Mouse (Mus musculus) olfactory bulb, adult 2 months (tissue): Measurements from ENCODE around the gene Gm49721. TPM values are rescaled to one million over a fixed set of nuclear protein-coding genes. Genes with fewer than 3 reads are reported as not detected.
"Not testable (repeated sequence)": the region's sequence is repeated elsewhere in the genome, so short reads cannot be mapped to it uniquely, and the experiment has no call there.

Experiments
- H3K27ac ChIP-seq: fragments of 200-500 bp; 2 replicates; pipeline ENCODE4 v1.5.1; 2012; ENCODE audit warnings: low read depth, low read length; ENCODE audit not compliant: insufficient read depth
- H3K4me1 ChIP-seq: fragments of 200-500 bp; 2 replicates; pipeline ENCODE4 v1.6.1; 2012; ENCODE audit warnings: low read length; ENCODE audit not compliant: control insufficient read depth, insufficient read depth
- H3K4me3 ChIP-seq: fragments of 200-500 bp; 2 replicates; pipeline ENCODE4 v1.5.1; 2012; ENCODE audit warnings: mild to moderate bottlenecking, low read depth, low read length, moderate library complexity; ENCODE audit not compliant: insufficient read depth
- WGBS: fragments of 180-500 bp; shearing (Covaris S2); methylation state at CpG from one replicate; pipeline ENCODE4 v1.1.7; 2018; 5-methylcytosine and 5-hydroxymethylcytosine counted together
- polyA plus RNA-seq: library from polyadenylated mRNA; stranded (reverse); fragments of >200 nt; gene quantifications from 2 replicates; pipeline ENCODE4 v1.2.4, GENCODE M21; 2012; ENCODE audit warnings: low replicate concordance; ENCODE audit not compliant: missing spikeins, insufficient read depth, insufficient read length

Gene Gm49721
- polyA plus RNA-seq, 1 experiment: not detected

GRCm38 (mm10) chr17:6965364-6965763, 13.3 kb upstream of the Gm49721 start:
- H3K4me1 ChIP-seq, H3K4me3 ChIP-seq, H3K27ac ChIP-seq: not testable (repeated sequence)
- 10% methylated on average over 6 of the region's 6 CpGs for WGBS

DNA sequence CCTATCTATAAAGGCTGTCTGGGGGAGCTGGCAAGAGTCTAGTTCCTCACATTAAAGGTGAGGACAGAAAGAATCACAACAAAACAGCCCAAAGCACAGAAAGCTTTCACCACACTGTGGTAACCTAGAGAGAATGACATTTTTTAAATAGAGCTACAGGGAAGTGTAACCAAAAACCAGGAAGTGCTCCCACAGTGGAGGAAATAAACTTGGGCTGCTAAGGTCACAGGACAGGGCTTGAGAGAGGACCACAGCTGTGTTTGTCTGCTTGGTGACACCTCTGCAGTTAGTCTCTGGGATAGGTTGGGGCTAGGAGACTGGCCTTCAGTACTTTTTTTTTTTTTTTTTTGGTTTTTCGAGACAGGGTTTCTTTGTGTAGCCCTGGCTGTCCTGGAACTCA, 11.0 kb upstream of the Gm49721 start:
- not testable (repeated sequence) for H3K27ac ChIP-seq, H3K4me3 ChIP-seq, H3K4me1 ChIP-seq
- 57% methylated on average over 1 of the region's 1 CpGs for WGBS

GRCm38 (mm10) chr17:6970334-6970733, 8.4 kb upstream of the Gm49721 start, which contains the start of gene Rnaset2b:
Rnaset2b (plus strand) TSS chr17:6970634.
- H3K27ac ChIP-seq, H3K4me1 ChIP-seq, H3K4me3 ChIP-seq: not testable (repeated sequence)
- 100% methylated on average over 1 of the region's 8 CpGs for WGBS

GRCm38 (mm10) chr17:6971238-6971637, 7.5 kb upstream of the Gm49721 start:
- H3K27ac ChIP-seq, H3K4me1 ChIP-seq, H3K4me3 ChIP-seq: not testable (repeated sequence)
- 85% methylated on average over 8 of the region's 8 CpGs for WGBS

- not testable (repeated sequence) for H3K4me3 ChIP-seq, H3K4me1 ChIP-seq, H3K27ac ChIP-seq
- WGBS: 51% methylated on average over 4 of the region's 4 CpGs
Measured at GRCm38 (mm10) chr17:6972836-6973396, 5.8 kb upstream of the Gm49721 start.

DNA sequence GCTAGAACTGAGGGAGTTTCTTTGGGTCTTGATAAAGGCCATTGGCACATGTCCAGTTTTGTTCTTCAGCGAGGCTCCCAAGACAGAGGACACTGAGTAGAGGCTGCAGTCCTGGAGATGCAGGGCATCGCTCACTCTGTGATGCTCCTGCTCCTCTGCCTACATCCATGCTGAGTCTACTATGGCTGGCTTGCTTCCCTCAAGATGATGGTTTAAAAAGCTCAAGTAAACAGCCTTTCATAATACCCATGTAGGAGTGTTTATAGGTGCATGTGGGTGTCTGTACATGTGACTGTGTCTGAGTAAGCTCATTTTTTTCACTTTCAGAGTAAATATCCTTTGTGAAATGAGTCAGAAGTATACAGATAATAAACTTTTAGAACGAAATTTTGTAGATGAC, 3.7 kb upstream of the Gm49721 start:
- not testable (repeated sequence) for H3K4me3 ChIP-seq, H3K27ac ChIP-seq, H3K4me1 ChIP-seq
- 66% methylated on average over 3 of the region's 3 CpGs for WGBS

DNA sequence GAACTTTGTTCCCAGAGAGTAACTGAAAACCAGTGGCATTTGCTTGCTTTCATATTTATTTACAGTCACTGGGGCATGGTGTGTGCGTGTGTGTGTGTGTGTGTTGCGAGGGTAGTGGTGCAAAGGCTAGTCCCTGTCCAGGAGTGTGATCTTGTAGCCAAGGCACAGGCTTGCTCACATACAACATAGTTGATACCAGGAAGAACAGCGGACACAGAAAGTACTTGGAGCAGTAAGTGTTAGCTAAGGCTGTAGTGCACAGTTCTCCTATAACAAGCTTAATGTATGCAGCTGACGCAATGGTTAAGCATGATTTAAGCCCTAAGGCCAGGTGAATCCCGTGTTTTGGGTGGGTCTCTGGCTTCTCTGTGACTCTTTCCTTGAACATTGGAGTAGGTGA, 676 bp downstream of the Gm49721 start:
- H3K4me3 ChIP-seq: peak overlapping the region; percentile 26
- WGBS: 18% methylated on average over 5 of the region's 5 CpGs
- H3K27ac ChIP-seq, H3K4me1 ChIP-seq: not testable (repeated sequence)

GRCm38 (mm10) chr17:6980144-6980543, 1.4 kb downstream of the Gm49721 start:
- H3K4me1 ChIP-seq, H3K27ac ChIP-seq, H3K4me3 ChIP-seq: not testable (repeated sequence)
- WGBS: 97% methylated on average over 5 of the region's 8 CpGs

DNA sequence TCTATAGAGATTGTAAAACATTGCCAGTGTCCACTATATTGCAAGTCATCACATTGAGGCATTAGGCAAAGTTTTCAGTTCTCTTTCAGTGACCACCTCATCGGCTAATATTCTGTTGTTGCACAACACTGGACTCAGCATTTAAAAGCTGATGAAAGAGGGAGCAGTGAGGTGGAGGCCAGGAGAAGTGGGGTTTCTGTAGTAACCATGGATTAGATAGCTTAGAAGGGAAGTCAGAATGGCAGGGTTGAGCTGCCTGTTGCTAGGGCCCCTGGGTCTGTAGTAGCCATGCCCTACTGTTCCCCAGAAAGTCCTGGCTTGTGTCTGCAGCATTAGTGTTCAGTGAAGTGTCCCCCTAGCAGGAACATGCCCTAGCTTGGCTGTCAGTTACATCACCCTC, 7.4 kb downstream of the Gm49721 start:
- not testable (repeated sequence) for H3K4me1 ChIP-seq, H3K4me3 ChIP-seq, H3K27ac ChIP-seq
- WGBS: 89% methylated on average over 1 of the region's 1 CpGs

DNA sequence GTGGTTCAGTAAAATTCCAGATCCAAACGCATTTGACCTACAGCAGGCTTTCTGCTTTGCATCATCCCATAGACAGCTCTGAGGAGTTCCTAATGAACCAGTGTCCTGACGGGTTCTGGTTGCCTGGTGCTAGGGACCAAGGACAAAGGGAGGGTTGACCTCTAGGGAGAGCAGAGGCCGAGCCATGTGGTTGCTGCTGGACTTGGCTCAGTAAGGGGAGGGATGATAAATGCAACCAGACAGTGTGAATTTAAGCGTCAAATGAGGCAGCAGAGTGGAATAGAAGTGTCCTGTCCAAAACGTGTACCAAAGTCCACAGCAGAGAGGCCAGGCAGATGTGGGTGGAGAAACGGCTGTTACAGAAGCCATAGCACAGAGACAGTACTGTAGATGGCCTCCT, 16.8 kb downstream of the Gm49721 start:
- no CpG with 5 or more reads among the region's 6 CpGs for WGBS
- not testable (repeated sequence) for H3K4me1 ChIP-seq, H3K4me3 ChIP-seq, H3K27ac ChIP-seq

DNA sequence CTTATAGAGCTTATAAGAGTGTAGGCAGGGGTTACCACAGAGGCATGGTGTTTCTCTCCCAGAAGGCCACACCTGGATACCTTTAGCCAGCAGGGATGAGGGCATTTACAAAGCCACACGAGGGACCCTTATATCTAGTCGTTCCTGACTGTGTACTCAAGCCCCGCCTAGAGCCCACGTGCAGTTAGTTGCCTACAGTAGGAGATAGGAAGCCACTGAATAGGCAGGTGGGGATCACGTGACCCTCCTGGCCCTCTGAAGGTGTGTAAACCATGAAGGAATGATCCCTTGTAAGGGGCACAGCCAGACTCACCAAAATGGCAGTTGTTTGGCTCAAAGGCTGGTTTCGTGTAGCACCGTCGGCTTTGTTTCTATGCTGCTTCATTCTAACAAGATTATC, 18.1 kb downstream of the Gm49721 start:
- WGBS: 92% methylated on average over 8 of the region's 8 CpGs
- not testable (repeated sequence) for H3K4me1 ChIP-seq, H3K4me3 ChIP-seq, H3K27ac ChIP-seq

DNA sequence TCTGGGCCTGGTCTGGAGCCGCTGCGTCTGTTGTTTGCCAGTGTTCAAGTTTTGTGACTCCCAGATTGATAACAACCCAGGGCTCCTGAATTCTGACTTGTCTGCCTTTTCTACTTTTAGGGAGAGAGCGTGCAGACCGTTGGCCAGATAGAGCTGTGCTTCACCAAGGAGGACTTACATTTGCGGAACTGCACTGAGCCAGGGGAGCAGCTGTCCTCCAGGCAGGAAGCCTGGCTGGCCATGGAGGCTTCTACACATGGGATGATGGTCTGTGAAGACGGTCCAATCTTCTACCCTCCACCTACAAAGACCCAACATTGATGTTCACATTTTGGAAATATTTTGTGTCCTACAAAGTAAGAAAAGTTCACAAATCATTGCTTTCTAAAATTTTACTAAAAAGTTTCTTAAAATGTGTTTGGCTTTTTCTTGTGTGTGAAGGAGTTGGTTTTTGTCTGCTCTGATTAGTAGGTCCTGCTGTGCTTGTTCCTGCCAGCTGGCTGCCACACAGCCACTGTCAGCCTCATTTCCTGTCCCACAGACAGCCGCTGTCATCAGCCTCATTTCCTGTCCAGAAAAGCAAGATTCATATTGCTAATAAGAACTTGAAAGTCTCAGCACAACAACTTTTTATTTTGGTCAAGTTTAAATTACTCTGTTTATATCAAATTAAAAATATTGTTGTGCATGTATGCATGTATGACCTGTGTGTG, 19.2 kb downstream of the Gm49721 start:
- H3K4me1 ChIP-seq, H3K4me3 ChIP-seq, H3K27ac ChIP-seq: not testable (repeated sequence)
- WGBS: 75% methylated on average over 1 of the region's 7 CpGs

- H3K27ac ChIP-seq, H3K4me1 ChIP-seq, H3K4me3 ChIP-seq: not testable (repeated sequence)
- WGBS: 79% methylated on average over 9 of the region's 12 CpGs
Measured at GRCm38 (mm10) chr17:7001790-7002585, 23.3 kb downstream of the Gm49721 start.

DNA sequence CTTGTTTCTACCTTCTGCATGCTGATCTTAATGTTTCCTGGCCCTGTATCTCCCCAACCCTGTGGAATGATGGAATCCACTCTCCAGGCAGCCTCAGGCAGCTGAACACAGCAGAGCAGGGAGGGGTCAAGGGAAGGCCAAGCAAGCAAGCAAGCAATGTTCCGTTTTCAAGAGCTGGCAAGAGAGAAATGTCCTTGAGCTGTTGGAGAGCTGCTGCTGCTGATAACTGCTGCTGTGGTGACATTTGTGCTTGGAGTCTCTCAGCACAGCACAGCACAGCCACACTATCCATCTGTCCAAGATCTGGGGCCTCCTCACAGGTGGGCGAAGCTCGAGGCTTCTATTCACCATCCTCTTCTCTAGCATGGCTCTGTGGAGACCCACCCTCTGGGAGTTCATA, 24.7 kb downstream of the Gm49721 start:
- not testable (repeated sequence) for H3K4me1 ChIP-seq, H3K27ac ChIP-seq, H3K4me3 ChIP-seq
- WGBS: no CpG with 5 or more reads among the region's 3 CpGs
